Mouse (Mus musculus): ENCODE data around the gene Tet3. TPM values are rescaled to one million over a fixed set of nuclear protein-coding genes. Genes with fewer than 3 reads are reported as not detected.

Gene Tet3
- total and polyA plus RNA-seq, 2 experiments from 2014 or later, result 30.8 to 41.9 TPM

DNA sequence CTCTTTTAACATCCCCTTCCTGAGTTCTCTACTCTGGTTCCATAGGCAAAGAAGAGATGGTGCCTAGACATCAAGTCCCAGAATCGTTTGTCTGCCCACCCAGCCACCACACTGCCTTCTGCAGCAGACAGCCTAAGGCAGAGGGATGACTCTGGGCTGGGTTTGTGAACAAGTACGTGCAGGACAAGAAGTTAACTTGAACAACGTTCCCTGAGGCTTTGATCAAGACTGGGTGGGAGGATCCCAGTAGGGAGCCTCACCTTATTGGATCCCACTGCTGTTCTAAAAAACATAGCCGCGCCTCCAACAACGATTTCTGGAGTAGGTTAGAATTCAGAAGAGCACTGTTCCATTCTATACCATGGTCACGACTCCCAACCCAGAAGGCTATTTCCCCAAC is 11.9 kb downstream of the Tet3 start:
- DNase-seq (ENCODE audit: low spot score) (no peak), ATAC-seq (no peak)
- H3K36me3 ChIP-seq (ENCODE audit: insufficient read depth, low read length), result no peaks in the 10 kb centered on the region
- no peak for TF ChIP-seq CTCF (IDR thresholded peaks at IDR 0.05; ENCODE audit: low read depth)
- no peak overlapping the region for H3K27ac ChIP-seq
- no peak overlapping the region for H3K4me3 ChIP-seq (ENCODE audit: low read length)
- no peak overlapping the region for H3K4me2 ChIP-seq (ENCODE audit: low read depth, low read length)
- H3K4me1 ChIP-seq (ENCODE audit: insufficient read depth, low read length), result peaks cover 35% of the 10 kb centered on the region
- 84% methylated on average over 7 of the region's 7 CpGs for WGBS
- no peaks in the 10 kb centered on the region for H3K9me3 ChIP-seq (ENCODE audit: low read length)
- no peaks in the 10 kb centered on the region for H3K27me3 ChIP-seq (ENCODE audit: insufficient read depth, low read length)
- H3K9ac ChIP-seq (replicated peaks; ENCODE audit: low read length), result no peak overlapping the region

DNA sequence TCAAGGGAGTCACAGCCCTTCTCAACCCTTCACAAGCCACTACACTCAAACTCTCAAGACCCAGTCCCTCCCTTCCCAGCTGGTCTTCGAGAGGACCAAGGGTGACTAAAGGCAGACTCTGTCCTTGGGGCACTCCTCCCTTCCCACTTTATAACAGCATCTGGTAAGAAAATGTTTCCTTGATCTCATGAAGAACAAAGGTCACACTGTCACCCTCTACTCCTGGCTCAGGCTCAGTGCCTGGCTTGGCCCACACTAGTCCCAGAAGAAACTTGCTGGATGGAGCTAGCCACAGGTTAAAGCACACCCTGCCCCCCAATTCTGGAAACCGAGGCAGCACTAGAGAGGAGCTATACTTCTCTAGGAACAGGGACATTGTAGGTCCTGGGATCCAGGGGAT is 13.1 kb downstream of the Tet3 start:
- Histone ChIP-seq H3K9me3 (ENCODE audit: low read length) (no peaks in the 10 kb centered on the region), H3K4me2 (ENCODE audit: low read depth, low read length) (no peak overlapping the region), H3K4me3 (ENCODE audit: low read length) (no peak overlapping the region), H3K36me3 (ENCODE audit: insufficient read depth, low read length) (no peaks in the 10 kb centered on the region), H3K9ac (replicated peaks; ENCODE audit: low read length) (no peak overlapping the region), H3K4me1 (ENCODE audit: insufficient read depth, low read length) (peaks cover 27% of the 10 kb centered on the region), H3K27ac (no peak overlapping the region), H3K27me3 (ENCODE audit: insufficient read depth, low read length) (no peaks in the 10 kb centered on the region)
- ATAC-seq (no peak), DNase-seq (ENCODE audit: low spot score) (no peak)
- 90% methylated on average over 2 of the region's 2 CpGs for WGBS
- TF ChIP-seq CTCF (IDR thresholded peaks at IDR 0.05; ENCODE audit: low read depth), result no peak

DNA sequence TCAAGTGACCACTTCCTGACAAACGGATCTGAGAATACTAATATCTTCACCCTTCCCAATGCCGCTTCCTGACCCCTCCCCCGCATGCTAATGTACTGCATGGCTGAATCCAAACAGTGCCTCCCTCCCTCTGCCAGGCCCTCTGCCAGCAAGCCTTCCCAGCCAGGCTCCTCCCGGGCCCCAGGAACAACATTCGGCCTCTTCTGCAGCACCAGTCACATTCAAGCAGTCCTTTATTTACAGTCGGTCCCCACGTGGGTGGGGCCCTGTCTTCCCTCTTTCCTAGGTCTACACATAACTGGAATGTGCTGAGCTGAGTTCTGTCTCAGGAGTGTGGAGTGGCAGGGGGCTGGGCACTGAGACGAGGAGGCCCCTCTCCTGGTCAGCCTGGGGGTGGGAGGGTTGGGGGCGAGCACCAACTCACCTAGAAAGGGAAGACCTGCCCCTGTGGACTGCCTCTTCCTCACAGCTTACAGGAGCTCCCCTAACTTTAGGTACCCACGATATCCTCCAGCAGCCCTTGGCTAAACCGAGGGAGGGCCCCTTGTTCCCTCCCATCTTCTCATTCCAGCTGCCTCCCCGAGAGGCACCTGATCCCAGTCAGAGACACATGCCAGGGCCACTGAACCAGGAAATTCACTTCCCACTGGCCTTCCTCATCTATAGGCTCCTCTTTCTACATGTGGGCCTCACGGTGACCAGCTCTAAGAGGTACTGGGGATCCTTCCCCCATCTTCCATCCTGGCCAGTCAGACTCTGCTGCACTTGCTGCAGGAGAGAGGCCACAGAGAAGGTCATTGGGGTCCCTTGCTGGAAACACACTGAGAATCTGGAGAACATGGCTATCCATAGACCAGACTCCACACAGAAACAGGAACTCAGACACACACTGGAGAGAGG is 15.2 kb downstream of the Tet3 start:
- peak overlapping the region; percentile 97; the same call in 1 of the 2 replicates for H3K27ac ChIP-seq
- no peaks in the 10 kb centered on the region for H3K9me3 ChIP-seq (ENCODE audit: low read length)
- no peaks in the 10 kb centered on the region for H3K27me3 ChIP-seq (ENCODE audit: insufficient read depth, low read length)
- no peaks in the 10 kb centered on the region for H3K36me3 ChIP-seq (ENCODE audit: insufficient read depth, low read length)
- no peak overlapping the region for H3K4me3 ChIP-seq (ENCODE audit: low read length)
- no peak overlapping the region for H3K9ac ChIP-seq (replicated peaks; ENCODE audit: low read length)
- WGBS, result 5% methylated on average over 13 of the region's 13 CpGs
- ATAC-seq (peak; percentile 57), DNase-seq (ENCODE audit: low spot score) (peak; percentile 84)
- H3K4me1 ChIP-seq (ENCODE audit: insufficient read depth, low read length), result peaks cover 45% of the 10 kb centered on the region
- TF ChIP-seq CTCF (IDR thresholded peaks at IDR 0.05; ENCODE audit: low read depth), result no peak
- H3K4me2 ChIP-seq (ENCODE audit: low read depth, low read length), result peak overlapping the region; percentile 79

DNA sequence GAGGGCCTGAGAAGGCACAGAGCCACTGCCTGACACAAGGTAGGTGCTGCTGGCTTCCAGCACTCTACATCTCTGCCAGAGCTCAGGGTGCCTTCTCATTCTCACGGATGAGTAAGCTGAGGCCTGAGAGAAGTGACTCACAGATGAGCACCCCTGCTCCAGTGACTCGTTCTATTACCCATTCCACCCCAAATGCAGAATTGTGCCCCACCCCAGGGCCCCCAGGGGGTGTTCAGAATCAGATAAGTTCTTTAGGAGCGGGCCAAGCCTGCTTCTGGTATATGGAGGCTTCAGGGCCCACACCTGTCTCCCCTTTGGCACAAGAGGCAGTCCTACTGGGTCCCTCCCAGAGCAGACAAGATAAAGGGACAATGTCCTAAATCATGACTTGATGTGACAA is 16.2 kb downstream of the Tet3 start:
- peak overlapping the region; percentile 89; the same call in 1 of the 2 replicates for H3K9ac ChIP-seq (replicated peaks; ENCODE audit: low read length)
- no peak for TF ChIP-seq CTCF (IDR thresholded peaks at IDR 0.05; ENCODE audit: low read depth)
- DNase-seq (ENCODE audit: low spot score) (no peak), ATAC-seq (no peak)
- H3K27me3 ChIP-seq (ENCODE audit: insufficient read depth, low read length), result no peaks in the 10 kb centered on the region
- H3K36me3 ChIP-seq (ENCODE audit: insufficient read depth, low read length), result no peaks in the 10 kb centered on the region
- 23% methylated on average over 3 of the region's 3 CpGs for WGBS
- peak overlapping the region; percentile 79 for H3K4me2 ChIP-seq (ENCODE audit: low read depth, low read length)
- peak overlapping the region; percentile 68 for H3K4me3 ChIP-seq (ENCODE audit: low read length)
- peak overlapping the region; percentile 97 for H3K27ac ChIP-seq
- peaks cover 55% of the 10 kb centered on the region for H3K4me1 ChIP-seq (ENCODE audit: insufficient read depth, low read length)
- H3K9me3 ChIP-seq (ENCODE audit: low read length), result no peaks in the 10 kb centered on the region

DNA sequence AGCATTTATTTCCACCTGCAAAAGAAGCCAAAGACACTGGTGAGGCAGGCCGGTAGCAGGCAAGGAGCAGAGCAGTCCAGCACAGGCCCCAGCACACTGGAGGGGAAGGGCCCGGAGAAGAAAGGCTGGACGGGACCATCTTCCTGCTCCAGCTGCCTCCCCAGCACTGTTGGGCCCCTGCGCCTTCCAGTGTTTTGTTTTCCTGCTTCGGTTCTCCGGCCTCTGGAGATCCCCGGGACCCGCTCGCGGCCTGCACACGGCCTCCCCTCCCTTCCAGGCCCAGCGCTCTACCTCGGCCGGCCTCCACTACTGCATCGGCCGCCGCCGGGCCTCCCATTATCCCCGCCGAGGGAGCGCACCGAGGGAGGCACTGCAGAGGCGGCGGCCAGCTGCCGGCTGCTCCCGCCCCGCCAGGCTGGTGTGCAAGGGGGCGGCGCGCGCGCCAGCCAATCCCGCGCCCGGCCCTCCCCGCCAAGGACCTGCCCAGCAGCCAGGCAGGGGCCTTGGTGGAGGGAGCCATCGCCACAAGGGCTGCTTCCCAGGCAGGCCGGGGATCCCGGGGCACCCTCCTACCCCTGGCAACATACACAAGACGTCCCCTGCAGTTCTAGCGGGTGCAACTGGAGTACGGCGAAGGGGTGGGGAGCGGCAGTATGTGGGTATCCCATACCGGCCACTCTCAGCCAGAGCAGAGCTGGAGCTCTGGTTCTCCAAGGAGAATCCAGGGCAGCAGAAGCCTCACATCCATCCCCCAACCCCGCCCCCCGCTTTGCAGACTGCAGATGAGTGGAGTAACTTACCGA is 17.4 kb downstream of the Tet3 start:
- TF ChIP-seq CTCF (IDR thresholded peaks at IDR 0.05; ENCODE audit: low read depth), result no peak
- peak overlapping the region; percentile 79 for H3K4me2 ChIP-seq (ENCODE audit: low read depth, low read length)
- under 1% methylated on average over 48 of the region's 48 CpGs for WGBS

DNA sequence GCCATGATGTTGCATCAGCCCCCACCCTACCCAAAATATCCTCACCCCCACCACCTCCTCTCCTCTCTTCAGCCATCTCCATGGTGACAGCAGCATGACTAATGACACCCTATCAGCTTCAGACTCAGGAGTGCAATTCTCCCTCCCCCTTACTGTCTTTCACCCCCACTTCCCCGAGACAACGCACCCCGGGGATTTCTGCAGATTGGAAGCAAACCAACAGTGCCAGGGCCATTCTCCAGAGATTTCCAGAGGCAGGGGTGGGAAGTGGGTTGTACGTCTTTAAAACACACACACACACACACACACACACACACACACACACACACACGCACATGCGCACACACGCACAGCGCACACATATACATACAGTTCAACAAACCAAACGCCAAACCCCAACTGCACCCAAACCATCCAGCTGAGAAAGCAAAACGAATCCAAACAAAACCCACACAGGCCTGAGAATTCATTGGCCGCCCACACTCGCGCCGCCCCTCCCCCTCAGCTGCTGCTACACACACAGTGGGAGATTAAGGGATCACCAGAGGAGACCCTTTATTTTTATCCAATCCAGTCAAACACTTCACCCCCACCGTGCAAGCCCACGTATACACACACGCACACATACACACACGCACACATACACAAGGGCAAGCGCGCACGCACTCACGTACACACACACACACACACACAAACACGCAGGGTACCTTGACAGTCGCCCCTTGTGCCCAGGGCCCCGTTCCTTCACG is 18.2 kb downstream of the Tet3 start:
- Histone ChIP-seq H3K9me3 (ENCODE audit: low read length) (no peaks in the 10 kb centered on the region), H3K4me2 (ENCODE audit: low read depth, low read length) (peak overlapping the region; percentile 79), H3K27ac (peak overlapping the region; percentile 97), H3K4me3 (ENCODE audit: low read length) (peak overlapping the region; percentile 68), H3K4me1 (ENCODE audit: insufficient read depth, low read length) (peaks cover 57% of the 10 kb centered on the region), H3K9ac (replicated peaks; ENCODE audit: low read length) (peak overlapping the region; percentile 89), H3K27me3 (ENCODE audit: insufficient read depth, low read length) (no peaks in the 10 kb centered on the region), H3K36me3 (ENCODE audit: insufficient read depth, low read length) (no peaks in the 10 kb centered on the region)
- no peak for TF ChIP-seq CTCF (IDR thresholded peaks at IDR 0.05; ENCODE audit: low read depth)
- WGBS, result under 1% methylated on average over 26 of the region's 26 CpGs
- peak; percentile 87 for DNase-seq (ENCODE audit: low spot score)
- ATAC-seq, result peak; percentile 65

More for the DNA sequence above, 17.4 kb downstream of the Tet3 start:
- no peaks in the 10 kb centered on the region for H3K36me3 ChIP-seq (ENCODE audit: insufficient read depth, low read length)
- ATAC-seq, result peak; percentile 90
- H3K9me3 ChIP-seq (ENCODE audit: low read length), result no peaks in the 10 kb centered on the region
- DNase-seq (ENCODE audit: low spot score), result peak; percentile 93
- H3K27me3 ChIP-seq (ENCODE audit: insufficient read depth, low read length), result no peaks in the 10 kb centered on the region
- peak overlapping the region; percentile 97 for H3K27ac ChIP-seq
- H3K9ac ChIP-seq (replicated peaks; ENCODE audit: low read length), result peak overlapping the region; percentile 89
- H3K4me3 ChIP-seq (ENCODE audit: low read length), result peak overlapping the region; percentile 68
- peaks cover 57% of the 10 kb centered on the region for H3K4me1 ChIP-seq (ENCODE audit: insufficient read depth, low read length)
